Mouse (Mus musculus): ENCODE results near the gene Dtx3l. TPM values are rescaled to one million over a fixed set of nuclear protein-coding genes. Genes with fewer than 3 reads are reported as not detected.
"Not testable (repeated sequence)": the region's sequence is repeated elsewhere in the genome, so short reads cannot be mapped to it uniquely, and the experiment has no call there.

Dtx3l gene
- total RNA-seq, 2 experiments from 2014 or later = 3.5 to 3.6 TPM

DNA sequence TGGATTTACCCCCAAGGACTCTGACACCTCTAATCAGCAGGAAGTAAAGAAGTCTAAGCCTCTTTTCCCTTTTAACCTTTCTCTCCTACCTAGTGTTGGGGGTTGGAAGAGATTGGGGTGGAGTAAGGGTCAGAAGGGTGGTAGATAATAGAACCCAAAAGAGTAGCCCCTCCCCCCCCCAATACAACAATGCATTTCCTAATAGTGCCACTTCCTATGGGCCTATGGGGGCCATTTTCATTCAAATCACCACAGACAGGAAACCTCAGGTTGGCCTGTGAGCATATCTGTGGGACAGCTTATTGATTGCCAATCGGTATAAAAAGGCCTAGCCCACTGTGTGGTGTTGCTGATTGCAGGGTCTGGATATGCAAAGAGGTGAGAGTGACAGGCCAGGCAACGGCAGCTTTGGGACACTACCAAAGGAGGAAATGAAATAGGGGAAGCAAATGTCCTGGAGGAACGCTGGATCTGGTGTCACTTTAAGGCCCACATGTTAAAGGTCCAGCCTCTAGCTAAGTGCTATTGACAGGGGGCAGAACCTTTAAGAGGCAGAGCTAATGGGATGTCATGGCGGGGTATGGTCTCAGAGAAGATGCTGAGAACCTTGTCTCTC is 34.7 kb downstream of the Dtx3l start:
- Histone ChIP-seq H3K27ac (no peak overlapping the region), H3K4me3 (no peak overlapping the region)
- no peak for DNase-seq (ENCODE audit: extremely low spot score in 1 of 2, low spot score in 2 of 2)
- intact Hi-C loops (cut with DNase I) = no loop called here
- TF ChIP-seq CTCF (IDR thresholded peaks at IDR 0.05) = no peak

DNA sequence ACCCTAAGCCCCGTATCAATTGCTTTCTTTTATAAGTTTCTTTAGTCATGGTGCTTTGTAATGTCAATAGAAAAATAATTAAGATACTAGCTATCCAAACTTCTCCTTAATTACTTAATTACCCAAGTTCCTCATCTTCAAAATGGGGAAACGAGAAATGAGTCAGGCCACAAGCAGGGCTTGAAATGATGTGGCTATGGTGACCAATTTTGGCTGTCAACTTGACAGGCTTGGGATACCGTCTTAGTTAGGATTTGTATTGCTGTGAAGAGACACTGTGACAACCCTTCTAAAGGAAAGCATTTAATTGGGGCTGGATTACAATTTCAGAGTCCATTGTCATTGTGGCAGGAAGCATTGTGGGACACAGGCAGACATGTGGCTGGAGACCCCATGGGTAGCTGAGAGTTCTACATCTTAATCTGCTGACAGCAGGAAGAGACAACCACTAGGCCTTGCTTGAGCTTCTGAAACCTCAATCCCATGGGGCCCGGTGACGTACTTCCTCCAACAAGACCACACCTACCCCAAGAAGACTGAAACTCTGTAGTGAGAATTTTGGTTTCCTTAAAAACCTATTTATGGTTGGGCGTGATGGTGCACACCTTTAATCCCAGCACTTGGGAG is 35.8 kb downstream of the Dtx3l start:
- intact Hi-C loops (cut with DNase I) = no loop called here
- Histone ChIP-seq H3K4me3 (no peak overlapping the region), H3K27ac (no peak overlapping the region)
- DNase-seq (ENCODE audit: extremely low spot score in 1 of 2, low spot score in 2 of 2) = no peak
- TF ChIP-seq CTCF (IDR thresholded peaks at IDR 0.05) = no peak

DNA sequence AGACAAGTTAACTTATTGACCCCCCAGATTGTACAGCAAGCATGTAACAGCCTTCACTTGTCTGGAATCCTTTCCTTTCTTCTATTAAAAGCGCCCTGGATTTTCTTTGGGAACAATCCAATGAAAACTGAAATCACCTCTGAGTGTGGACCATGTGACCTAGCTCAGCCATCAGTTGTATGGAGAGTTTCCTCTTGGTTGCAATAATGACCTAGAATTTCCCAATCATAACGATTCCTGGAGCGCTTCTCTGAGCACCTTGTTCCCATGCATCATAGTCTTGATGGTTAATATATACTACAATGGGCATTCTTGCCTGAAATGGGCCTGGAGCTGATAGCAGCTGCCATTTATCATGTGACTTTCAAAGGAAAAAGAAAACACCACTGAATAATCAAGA is 38.4 kb downstream of the Dtx3l start:
- no peak overlapping the region for H3K27ac ChIP-seq
- intact Hi-C loops (cut with DNase I) = no loop called here
- TF ChIP-seq CTCF (IDR thresholded peaks at IDR 0.05) = no peak
- DNase-seq (ENCODE audit: extremely low spot score in 1 of 2, low spot score in 2 of 2) = no peak
- H3K4me3 ChIP-seq = no peak overlapping the region

DNA sequence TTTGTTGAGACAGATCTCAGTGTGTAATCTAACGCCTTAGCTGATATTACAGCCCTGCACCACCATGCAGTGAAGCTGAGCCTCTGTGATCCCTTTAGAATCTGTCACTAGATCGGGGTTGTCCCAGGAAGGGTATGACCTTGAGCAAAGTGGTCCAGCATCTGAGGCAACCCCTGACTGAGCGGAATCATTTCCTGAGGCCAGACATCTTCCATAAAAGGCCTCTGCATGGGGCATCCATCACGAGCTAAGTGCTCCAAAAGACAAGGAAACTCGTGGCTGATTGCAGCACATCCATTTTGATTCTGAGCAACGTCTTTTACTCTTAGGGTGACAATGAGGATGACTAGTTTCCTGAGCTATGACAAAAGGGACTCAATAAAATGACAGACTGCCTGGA is 44.0 kb downstream of the Dtx3l start:
- no peak overlapping the region for H3K4me3 ChIP-seq
- intact Hi-C loops (cut with DNase I) = no loop called here
- no peak for TF ChIP-seq CTCF (IDR thresholded peaks at IDR 0.05)
- no peak for DNase-seq (ENCODE audit: extremely low spot score in 1 of 2, low spot score in 2 of 2)
- no peak overlapping the region for H3K27ac ChIP-seq

DNA sequence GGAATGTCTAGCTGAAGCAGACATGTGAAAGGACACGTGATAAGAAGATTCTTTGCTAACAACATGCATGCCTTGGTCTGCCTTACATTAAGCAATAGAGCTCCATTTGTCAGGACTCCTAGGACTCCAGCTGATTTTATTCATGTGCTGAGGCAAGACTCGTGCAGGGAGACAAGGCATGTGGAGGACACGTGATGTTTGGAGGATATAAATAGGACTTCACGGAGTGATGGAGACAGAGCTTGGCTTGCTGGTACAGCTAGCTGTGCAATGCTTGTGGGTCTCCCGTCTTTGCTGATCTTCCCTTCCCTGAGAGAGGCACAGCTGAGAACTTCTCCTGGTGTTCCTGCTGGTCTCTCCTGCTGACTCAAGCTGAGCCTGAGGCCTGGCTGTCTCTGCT is 47.3 kb downstream of the Dtx3l start:
- intact Hi-C loops (cut with DNase I); DNase-seq (ENCODE audit: extremely low spot score in 1 of 2, low spot score in 2 of 2); H3K4me3 ChIP-seq; H3K27ac ChIP-seq: not testable (repeated sequence)

DNA sequence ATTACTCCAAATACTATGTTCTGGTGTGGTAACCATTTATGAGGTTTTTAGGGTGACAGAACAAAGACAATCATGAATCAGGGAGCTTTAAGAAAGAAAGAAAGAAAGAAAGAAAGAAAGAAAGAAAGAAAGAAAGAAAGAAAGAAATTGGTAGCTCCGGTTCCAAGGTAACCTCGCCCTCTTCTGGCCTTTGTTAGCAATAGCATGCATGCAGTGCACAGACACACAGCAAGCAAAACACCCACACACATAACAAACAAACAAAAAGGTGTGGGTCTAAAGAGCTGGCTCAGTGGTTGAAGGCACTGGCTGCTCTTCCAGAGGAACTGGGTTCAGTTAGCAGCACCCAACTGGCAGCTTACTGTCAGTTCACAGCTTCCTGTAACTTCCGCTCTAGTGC is 48.3 kb downstream of the Dtx3l start:
- intact Hi-C loops (cut with DNase I) = no loop called here
- H3K4me3 ChIP-seq = no peak overlapping the region
- TF ChIP-seq CTCF (IDR thresholded peaks at IDR 0.05) = no peak; the same call in 1 of the 2 replicates

DNA sequence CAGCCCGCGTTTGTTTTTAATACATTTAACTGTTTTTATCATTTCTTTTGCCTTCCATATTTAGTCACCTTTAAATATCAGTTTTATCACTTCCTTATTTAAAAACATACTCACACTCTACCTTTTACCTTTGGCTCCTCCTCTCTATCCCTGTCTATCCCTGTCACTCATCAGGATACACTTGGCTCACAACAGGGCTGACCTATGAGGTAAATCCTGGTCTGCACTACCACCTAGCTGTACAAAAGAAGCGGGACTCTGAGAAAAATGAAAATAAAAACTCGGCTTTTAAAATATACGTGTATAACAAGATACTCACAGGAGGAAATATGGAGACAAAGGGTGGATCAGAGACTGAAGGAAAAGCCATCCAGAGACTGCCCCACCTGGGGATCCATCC is 50.0 kb downstream of the Dtx3l start:
- no peak overlapping the region for H3K27ac ChIP-seq
- no peak for TF ChIP-seq CTCF (IDR thresholded peaks at IDR 0.05)
- intact Hi-C loops (cut with DNase I) = no loop called here
- no peak overlapping the region for H3K4me3 ChIP-seq
- no peak for DNase-seq (ENCODE audit: extremely low spot score in 1 of 2, low spot score in 2 of 2)

More for the DNA sequence above, 48.3 kb downstream of the Dtx3l start:
- H3K27ac ChIP-seq = no peak overlapping the region
- no peak for DNase-seq (ENCODE audit: extremely low spot score in 1 of 2, low spot score in 2 of 2)

DNA sequence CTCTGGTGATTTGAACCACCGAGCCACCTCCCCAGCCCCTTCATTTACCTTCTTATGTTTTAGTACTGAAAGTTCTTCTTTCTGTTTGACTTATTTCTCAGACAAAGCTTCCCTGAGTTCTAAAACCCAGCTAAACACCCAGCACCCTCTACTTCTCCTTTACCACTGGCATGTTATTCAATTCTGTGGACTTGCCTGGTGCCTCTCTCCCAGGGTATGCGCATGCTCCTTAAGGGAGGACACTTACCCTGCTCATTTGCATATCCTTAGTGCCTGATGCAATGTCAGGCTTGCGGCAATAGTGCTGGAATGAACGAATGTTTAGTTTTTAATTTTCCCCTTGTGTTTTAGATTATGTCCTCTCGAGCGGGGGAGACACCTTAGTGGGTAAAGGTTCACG is 50.8 kb downstream of the Dtx3l start:
- intact Hi-C loops (cut with DNase I) = no loop called here
- Histone ChIP-seq H3K4me3 (no peak overlapping the region), H3K27ac (no peak overlapping the region)
- no peak for DNase-seq (ENCODE audit: extremely low spot score in 1 of 2, low spot score in 2 of 2)
- TF ChIP-seq CTCF (IDR thresholded peaks at IDR 0.05) = no peak

Other genes starting within 250 kb of the Dtx3l start
- 10 to 100 TPM; 61.3 to 67.1 TPM for gene Dirc2, start 169.8 kb downstream of the Dtx3l start, total RNA-seq (2021)
- gene Hspbap1, start 168.8 kb downstream of the Dtx3l start, total RNA-seq (2021) = 1 to 10 TPM; 6.7 to 7.6 TPM
- 1 to 10 TPM; 1.1 to 1.4 TPM for gene Parp14, start 67.6 kb downstream of the Dtx3l start, total RNA-seq (2021)
- 1 to 10 TPM; 2.3 to 3.9 TPM for gene Parp9, start 681 bp downstream of the Dtx3l start, total RNA-seq (2021)
- gene Kpna1, start 39.6 kb upstream of the Dtx3l start, total RNA-seq (2021) = 100 to 1,000 TPM; 132 to 157 TPM
- 1 to 10 TPM; 4.4 to 4.7 TPM for gene Wdr5b, start 102.0 kb upstream of the Dtx3l start, total RNA-seq (2021)
- 10 to 100 TPM; 60.6 to 62.3 TPM for gene Fam162a, start 132.4 kb upstream of the Dtx3l start, total RNA-seq (2021)
- gene Ccdc58, start 132.5 kb upstream of the Dtx3l start, total RNA-seq (2021) = 10 to 100 TPM; 14.3 to 19.4 TPM
- gene Csta1, start 192.1 kb upstream of the Dtx3l start, total RNA-seq (2021) = not detected
- gene Stfa2l1, start 217.7 kb upstream of the Dtx3l start, total RNA-seq (2021) = not detected
- gene Gm5483, start 245.1 kb upstream of the Dtx3l start, total RNA-seq (2021) = under 1 TPM in 1 of 2 experiments, not detected in 1; 0.19 TPM

All from left cerebral cortex, adult 2 months (tissue).